Mouse (Mus musculus) c-Kit-positive CD71-positive TER-119-positive erythroid progenitor cells, embryonic 14.5 days (primary cell): ENCODE data around the gene Cpn1.

ENCODE experiments used
- DNase-seq: peaks from one replicate; pipeline ENCODE4 v3.0.0-alpha.2; 2013; ENCODE audit warnings: low spot score

Cpn1 gene

DNA sequence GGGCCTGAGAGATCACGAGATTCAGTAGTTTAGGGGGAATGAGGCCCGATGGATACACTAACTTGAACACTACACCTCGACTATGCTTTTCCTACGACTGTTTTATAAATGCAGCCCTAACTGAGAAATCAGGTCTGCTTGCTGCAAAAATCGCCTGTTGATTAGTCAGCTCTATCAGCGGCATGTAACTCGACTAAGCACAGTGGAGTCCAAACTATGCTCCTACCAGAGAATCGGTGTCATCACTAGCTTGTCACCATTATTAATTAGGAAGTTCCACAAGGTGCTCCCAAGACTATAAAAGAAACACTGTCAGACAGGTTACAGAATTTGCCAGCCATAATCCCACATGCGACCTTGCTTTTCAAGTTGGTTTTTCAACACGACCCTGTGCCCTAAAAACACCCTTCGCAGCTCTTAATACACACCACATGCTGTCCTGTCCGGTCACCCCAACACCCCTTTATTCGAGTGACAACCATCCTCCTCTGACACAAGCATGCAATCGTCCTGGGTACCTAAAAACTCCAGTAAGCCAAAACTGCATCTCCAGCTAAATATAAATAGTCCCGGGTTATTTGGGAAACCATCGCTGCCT is 47.1 kb downstream of the Cpn1 start:
- no peak for DNase-seq

- no peak for DNase-seq
Measured at GRCm38 (mm10) chr19:43938355-43938754, 48.0 kb downstream of the Cpn1 start.

GRCm38 (mm10) chr19:43930926-43931325 is 55.4 kb downstream of the Cpn1 start:
- DNase-seq: no peak

DNA sequence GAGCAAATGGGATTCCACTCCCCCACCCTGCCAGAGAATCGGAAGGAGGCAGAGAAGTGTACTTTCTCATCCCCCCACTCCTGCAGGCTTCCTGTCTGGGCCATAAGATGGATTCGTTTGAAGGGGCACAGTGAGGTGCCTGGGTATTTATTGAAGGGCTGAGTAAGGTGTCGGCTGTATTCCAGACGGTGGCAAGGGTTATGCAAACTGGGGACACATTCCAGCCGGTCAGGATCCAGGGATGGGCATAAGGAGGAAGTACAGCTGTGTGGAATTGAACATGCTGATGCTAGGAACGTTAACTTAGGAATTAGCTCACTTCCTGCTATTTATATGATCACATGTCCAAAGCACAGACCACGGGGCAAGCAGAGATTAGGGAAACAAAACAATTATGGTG is 56.0 kb downstream of the Cpn1 start:
- DNase-seq: no peak

DNA sequence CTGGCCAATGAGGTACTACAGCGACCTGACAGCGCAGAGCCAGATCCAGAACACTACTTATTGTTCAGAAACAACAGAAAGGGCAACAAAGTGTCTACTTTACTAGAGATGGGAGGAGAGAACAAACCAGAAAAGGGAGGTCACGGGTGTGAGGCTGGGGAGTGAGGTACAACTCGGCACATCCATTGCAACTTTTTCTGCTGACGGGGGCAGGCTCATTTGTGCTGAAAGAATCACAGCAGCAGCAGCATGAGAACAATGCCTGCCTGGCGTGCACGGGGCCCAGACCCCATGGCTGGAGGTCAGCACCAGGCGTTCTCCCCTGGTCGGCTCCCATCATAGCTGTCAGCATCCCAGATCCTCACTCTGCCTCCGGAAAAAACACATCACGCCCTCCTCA is 56.5 kb downstream of the Cpn1 start:
- DNase-seq: no peak

DNA sequence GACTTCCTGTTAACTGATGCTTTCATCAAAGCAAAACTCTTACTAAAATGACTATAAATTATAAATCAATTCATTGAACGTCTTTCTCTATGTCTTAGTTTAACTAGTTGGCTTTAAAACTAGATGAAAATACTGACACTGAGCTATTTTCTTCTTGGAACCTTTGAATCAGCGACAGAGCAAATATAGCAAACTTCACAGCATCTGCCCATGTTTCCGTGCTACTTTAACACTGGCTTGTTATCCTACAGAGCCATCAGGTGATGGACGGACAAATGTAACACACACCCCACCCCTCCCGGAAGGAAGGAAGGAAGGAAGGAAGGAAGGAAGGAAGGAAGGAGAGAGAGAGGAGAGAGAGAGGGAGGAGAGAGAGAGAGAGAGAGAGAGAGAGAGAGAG is 58.4 kb downstream of the Cpn1 start:
- no peak for DNase-seq

DNA sequence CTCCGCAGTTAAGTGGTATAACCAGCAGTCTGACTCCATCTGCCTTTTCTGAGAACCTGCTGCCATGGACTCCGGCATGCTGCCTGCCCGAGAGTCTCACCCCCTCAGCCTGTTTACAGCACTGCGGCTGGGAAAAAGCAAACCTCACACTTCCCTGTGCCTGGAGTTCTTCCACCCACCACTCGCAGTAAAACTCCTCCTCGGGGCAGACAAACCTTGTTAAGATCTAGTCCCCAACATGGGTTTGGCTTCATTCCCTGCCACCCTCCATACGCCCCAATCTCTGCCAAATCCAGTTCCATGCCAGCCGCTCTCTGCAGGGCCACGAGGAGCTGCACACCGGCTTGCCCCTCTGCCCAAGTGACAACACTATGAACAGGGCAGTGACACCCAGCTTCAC is 59.3 kb downstream of the Cpn1 start:
- no peak for DNase-seq

GRCm38 (mm10) chr19:43926141-43926987 is 60.0 kb downstream of the Cpn1 start:
- no peak for DNase-seq

- DNase-seq: no peak
Measured at GRCm38 (mm10) chr19:43924361-43924760, 62.0 kb downstream of the Cpn1 start.

GRCm38 (mm10) chr19:43922963-43923362 is 63.4 kb downstream of the Cpn1 start:
- DNase-seq: no peak

DNA sequence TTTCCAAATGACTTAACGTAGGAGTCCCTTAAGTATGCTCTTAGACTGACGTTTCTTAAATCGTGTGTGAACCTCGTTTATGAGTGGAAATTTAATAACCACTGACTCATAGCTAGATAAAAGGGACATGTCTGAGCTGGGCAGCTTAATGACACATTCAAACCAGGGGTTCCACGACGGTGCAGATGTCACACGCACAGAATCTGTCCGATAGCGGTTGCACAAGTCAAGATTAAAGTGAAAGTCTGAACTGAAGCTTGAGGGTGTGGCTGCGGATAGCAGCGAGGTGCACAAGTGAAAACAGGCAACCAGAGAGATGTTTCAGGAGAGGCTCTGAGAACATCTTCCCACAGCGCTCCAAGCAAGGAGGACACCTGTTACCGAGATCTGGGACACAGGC is 64.9 kb downstream of the Cpn1 start:
- peak; percentile 31 for DNase-seq

- DNase-seq: no peak
Measured at GRCm38 (mm10) chr19:43920453-43921300, 65.7 kb downstream of the Cpn1 start.

GRCm38 (mm10) chr19:43919841-43920240 is 66.5 kb downstream of the Cpn1 start:
- no peak for DNase-seq

- no peak for DNase-seq
Measured at GRCm38 (mm10) chr19:43918834-43919233, 67.5 kb downstream of the Cpn1 start.

DNA sequence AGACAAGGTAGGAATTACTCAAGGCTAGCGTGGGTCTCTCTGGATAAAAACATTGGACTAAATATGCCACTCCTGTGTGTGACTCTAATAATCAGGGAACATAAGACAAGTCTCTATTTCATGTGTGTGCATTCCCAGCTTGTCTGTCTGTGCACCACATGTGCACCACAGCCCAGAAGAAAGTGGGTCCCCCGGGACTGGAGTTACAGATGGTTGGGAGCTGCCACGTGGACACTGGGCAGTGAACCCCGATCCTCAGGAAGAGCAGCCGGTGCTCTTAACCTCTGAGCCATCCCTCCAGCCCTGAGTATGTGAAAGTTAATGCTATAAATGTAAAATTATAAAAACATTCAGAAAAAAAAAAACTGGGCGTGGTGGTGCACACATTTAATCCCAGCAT is 68.6 kb downstream of the Cpn1 start:
- no peak for DNase-seq

DNA sequence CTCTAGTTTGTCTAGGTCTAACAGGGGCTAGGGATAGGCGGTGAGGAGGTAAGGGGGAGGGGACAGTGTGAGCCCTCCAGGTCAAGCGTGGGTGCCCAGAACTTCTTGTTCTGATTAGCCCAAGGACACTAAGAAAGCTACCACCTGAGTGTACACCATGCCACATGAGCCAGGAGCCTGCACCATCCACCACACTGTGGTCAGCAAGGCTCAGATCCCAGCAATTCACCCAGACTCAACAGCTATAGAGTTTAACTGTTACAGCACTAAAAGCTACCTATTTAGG is 69.0 kb downstream of the Cpn1 start:
- no peak for DNase-seq

DNA sequence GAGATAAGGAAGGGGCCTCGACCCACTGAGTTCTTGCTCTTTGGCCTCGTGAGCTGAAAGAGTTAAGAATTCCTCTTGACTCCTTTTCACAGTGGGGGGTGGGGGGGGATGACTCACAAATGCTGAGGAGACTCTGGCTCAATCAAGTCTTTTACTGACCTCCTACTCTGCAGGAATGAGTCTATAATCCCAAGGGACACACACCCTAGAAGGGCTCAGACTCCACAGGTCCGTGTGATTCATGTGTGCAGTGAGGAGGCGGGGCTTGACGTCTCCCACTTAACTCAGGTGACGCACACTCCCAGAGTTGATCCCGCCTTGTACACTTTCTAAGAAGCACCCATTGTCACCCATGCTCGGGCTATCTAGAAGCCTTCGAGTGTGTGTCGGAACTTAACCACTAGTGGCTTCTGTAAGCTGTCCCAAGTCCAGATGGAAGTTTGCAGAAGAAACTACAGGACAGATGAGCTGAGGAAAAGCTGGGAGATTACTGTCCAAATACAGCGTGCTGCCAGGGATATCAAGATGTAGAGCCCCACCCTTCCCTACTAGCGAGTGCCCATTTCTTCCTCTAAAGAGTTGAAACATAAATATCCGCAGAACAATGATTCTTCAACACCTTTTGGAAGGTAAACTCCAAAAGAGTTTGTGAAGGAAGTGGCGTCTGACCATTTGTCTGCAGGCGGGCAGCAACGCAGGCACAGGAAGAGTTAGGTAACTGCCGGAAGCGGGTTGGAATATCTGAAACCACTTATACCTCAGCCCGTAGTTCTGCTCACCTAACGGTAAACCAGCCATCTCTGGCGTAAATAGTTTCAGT is 69.6 kb downstream of the Cpn1 start:
- DNase-seq: no peak

DNA sequence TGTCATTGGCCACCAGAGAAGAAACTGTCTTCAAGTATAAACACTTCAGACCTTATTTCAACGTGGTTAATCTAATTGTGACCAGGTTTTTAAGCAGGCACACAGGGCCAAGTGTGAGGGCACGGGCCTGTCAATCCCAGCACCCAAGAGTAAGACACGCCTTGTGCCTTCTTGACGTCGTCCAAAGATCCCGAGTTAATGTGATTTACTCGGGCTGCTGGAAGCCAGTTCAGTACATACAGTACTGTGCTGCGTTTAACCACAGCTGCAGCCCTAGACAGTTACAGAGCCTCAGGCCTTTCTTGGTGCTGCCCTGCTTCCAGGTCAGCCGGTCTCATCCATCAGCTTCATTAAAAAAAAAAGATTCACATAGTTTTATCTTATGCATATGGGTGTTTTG is 70.9 kb downstream of the Cpn1 start:
- DNase-seq: no peak

DNA sequence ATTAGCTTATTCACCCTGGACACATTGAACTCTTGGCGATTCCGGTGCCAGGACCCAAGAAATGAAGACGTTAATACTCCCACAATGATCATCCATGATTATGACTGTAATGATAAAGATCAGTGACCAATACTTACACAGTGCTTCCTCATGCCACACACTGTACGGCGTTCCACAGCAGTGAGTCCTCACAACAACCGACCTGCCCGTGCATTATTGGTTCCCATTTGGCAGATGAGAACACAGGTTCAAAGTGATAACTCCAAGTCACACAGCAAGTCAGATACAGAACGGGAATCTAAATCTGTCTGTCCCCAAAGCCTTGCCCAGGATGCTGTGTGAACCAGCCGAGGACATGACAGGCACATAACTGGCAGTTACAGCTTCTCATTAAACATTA is 71.4 kb downstream of the Cpn1 start:
- no peak for DNase-seq

DNA sequence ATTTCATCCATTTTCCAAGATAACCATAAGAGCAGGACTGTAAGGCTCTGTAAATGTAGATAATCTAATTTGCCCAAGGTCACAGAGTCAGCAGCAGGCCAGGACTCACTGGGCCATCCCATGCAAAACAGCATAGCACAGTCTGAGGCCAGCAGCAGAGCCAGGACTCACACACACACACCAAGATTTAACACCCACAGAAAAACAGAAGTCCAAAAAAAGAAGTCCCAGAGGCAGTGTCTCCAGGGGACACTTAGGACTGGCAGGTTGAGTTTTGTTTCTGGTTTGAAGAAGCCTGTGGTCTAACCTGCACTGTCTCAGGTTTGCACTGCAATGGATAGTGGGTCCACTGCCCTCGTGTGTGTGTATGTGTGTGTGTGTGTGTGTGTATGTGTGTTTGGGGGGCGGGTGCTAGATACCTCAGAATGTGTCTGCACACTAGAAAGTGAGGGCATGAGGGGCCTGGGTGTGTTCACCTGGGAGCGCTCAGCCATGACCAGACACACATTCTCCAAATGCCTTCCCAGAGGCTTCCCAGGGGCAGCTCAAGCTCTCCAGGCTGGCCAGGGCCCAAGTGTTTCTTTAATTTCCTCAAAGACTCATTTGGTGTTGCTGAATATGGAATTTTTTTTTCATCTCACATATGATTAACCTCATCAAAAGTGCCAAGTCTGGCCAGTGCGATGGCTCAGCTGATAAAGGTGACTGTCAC is 73.4 kb downstream of the Cpn1 start:
- no peak for DNase-seq

GRCm38 (mm10) chr19:43906492-43906891 is 79.9 kb downstream of the Cpn1 start:
- DNase-seq: no peak
